Mouse (Mus musculus) heart, embryonic 15.5 days (tissue): ENCODE data around the gene 9530068E07Rik. TPM values are rescaled to one million over a fixed set of nuclear protein-coding genes. Genes with fewer than 3 reads are reported as not detected.
"Not testable (repeated sequence)": the region's sequence is repeated elsewhere in the genome, so short reads cannot be mapped to it uniquely, and the experiment has no call there.

Experiments used
- ATAC-seq: fragments of 200-750 bp; cut with Nextera tagmentation; replicated peaks from 2 replicates; pipeline ENCODE4 v1.8.0; 2017; ENCODE audit warnings: low read depth, moderate TSS enrichment; ENCODE audit not compliant: insufficient number of reproducible peaks, insufficient read depth, low FRiP score
- H3K27ac ChIP-seq: fragments of 300-500 bp; sonication (generic); 2 replicates; pipeline ENCODE4 v1.5.1; 2015; ENCODE audit warnings: mild to moderate bottlenecking, inconsistent platforms
- H3K27me3 ChIP-seq: fragments of 300-500 bp; sonication (generic); 2 replicates; pipeline ENCODE4 v1.6.1; 2015; ENCODE audit warnings: inconsistent platforms
- H3K36me3 ChIP-seq: fragments of 300-500 bp; sonication (generic); 2 replicates; pipeline ENCODE4 v1.6.1; 2015; ENCODE audit warnings: mild to moderate bottlenecking, inconsistent platforms
- H3K4me1 ChIP-seq: fragments of 300-500 bp; sonication (generic); replicated peaks from 2 replicates; pipeline ENCODE4 v1.6.1; 2015; ENCODE audit warnings: inconsistent platforms
- H3K4me2 ChIP-seq: fragments of 300-500 bp; sonication (generic); 2 replicates; pipeline ENCODE4 v1.6.1; 2015; ENCODE audit warnings: inconsistent platforms, mild to moderate bottlenecking, moderate library complexity
- H3K4me3 ChIP-seq: fragments of 300-500 bp; sonication (generic); 2 replicates; pipeline ENCODE4 v1.5.1; 2015; ENCODE audit warnings: mild to moderate bottlenecking, inconsistent platforms
- H3K9ac ChIP-seq: fragments of 300-500 bp; sonication (generic); 2 replicates; pipeline ENCODE4 v1.6.1; 2015; ENCODE audit warnings: mild to moderate bottlenecking, inconsistent platforms
- H3K9me3 ChIP-seq: fragments of 300-500 bp; sonication (generic); replicated peaks from 2 replicates; pipeline ENCODE4 v1.6.1; 2016; ENCODE audit warnings: inconsistent platforms
- WGBS: fragments of 180-500 bp; shearing (Covaris S2); methylation state at CpG from one replicate; pipeline ENCODE4 v1.1.7; 2015; ENCODE audit warnings: mixed read lengths; 5-methylcytosine and 5-hydroxymethylcytosine counted together
- polyA plus RNA-seq: library from polyadenylated mRNA; unstranded; fragments of >200 nt; fragmentation: Nextera tagmentation; extraction: Ambion mirVana; gene quantifications from 2 replicates; pipeline ENCODE4 v1.2.1, GENCODE M21; 2015

9530068E07Rik gene
- 165 and 190 TPM in 2 replicates for polyA plus RNA-seq

GRCm38 (mm10) chr11:52395940-52396596, at the start of gene 9530068E07Rik:
Gene 9530068E07Rik, plus strand, starts transcription at chr11:52396428.
- H3K9me3 ChIP-seq: no peaks in the 10 kb centered on the region
- H3K27ac ChIP-seq: peak within 1 kb of the TSS; percentile 98
- peak within 1 kb of the TSS; percentile 98 for H3K4me3 ChIP-seq
- peak; percentile 94 for ATAC-seq
- WGBS: 1% methylated on average over 38 of the region's 38 CpGs
- H3K4me1 ChIP-seq: peaks cover 13% of the 10 kb centered on the region; the same call in 1 of the 2 replicates
- H3K4me2 ChIP-seq: peak within 1 kb of the TSS; percentile 73
- no peaks in the 10 kb centered on the region for H3K27me3 ChIP-seq
- peak within 1 kb of the TSS; percentile 98 for H3K9ac ChIP-seq
- H3K36me3 ChIP-seq: 0 out of 2 replicates have a peak, but pooled peaks cover 4% of the 10 kb centered on the region

- peak overlapping the region; percentile 60 for H3K4me2 ChIP-seq
- no peak for ATAC-seq
- H3K36me3 ChIP-seq: no peaks in the 10 kb centered on the region
- peak overlapping the region; percentile 41 for H3K27ac ChIP-seq
- 9% methylated on average over 12 of the region's 12 CpGs for WGBS
- peak overlapping the region; percentile 39 for H3K4me3 ChIP-seq
- no peaks in the 10 kb centered on the region for H3K9me3 ChIP-seq
- no peak overlapping the region for H3K9ac ChIP-seq
- H3K27me3 ChIP-seq: peaks cover 4% of the 10 kb centered on the region; the same call in 1 of the 2 replicates
- peaks cover 14% of the 10 kb centered on the region for H3K4me1 ChIP-seq
Measured at GRCm38 (mm10) chr11:52346635-52347005, 49.6 kb upstream of the 9530068E07Rik start.

GRCm38 (mm10) chr11:52348156-52348555, 48.1 kb upstream of the 9530068E07Rik start:
- Histone ChIP-seq H3K36me3 (no peaks in the 10 kb centered on the region), H3K9me3 (no peaks in the 10 kb centered on the region), H3K27me3 (peaks cover 4% of the 10 kb centered on the region; the same call in 1 of the 2 replicates), H3K9ac (no peak overlapping the region), H3K27ac (no peak overlapping the region), H3K4me2 (no peak overlapping the region), H3K4me3 (no peak overlapping the region), H3K4me1 (peaks cover 14% of the 10 kb centered on the region)
- ATAC-seq: no peak
- WGBS: 77% methylated on average over 4 of the region's 4 CpGs

- no peak for ATAC-seq
- peaks cover 4% of the 10 kb centered on the region; the same call in 1 of the 2 replicates for H3K27me3 ChIP-seq
- H3K4me2 ChIP-seq: no peak overlapping the region
- H3K4me1 ChIP-seq: peaks cover 14% of the 10 kb centered on the region
- no peak overlapping the region for H3K27ac ChIP-seq
- H3K36me3 ChIP-seq: no peaks in the 10 kb centered on the region
- 59% methylated on average over 3 of the region's 3 CpGs for WGBS
- no peaks in the 10 kb centered on the region for H3K9me3 ChIP-seq
- H3K9ac ChIP-seq: no peak overlapping the region
- no peak overlapping the region for H3K4me3 ChIP-seq
Measured at GRCm38 (mm10) chr11:52348724-52349123, 47.5 kb upstream of the 9530068E07Rik start.

- Histone ChIP-seq H3K27ac (no peak overlapping the region), H3K4me2 (no peak overlapping the region), H3K4me3 (no peak overlapping the region), H3K27me3 (no peaks in the 10 kb centered on the region), H3K4me1 (peaks cover 13% of the 10 kb centered on the region), H3K9ac (no peak overlapping the region), H3K36me3 (no peaks in the 10 kb centered on the region), H3K9me3 (no peaks in the 10 kb centered on the region)
- under 1% methylated on average over 9 of the region's 9 CpGs for WGBS
- ATAC-seq: no peak; the same call in 1 of the 2 replicates
Measured at GRCm38 (mm10) chr11:52350924-52351323, 45.3 kb upstream of the 9530068E07Rik start.

GRCm38 (mm10) chr11:52352271-52352670, 44.0 kb upstream of the 9530068E07Rik start:
- Histone ChIP-seq H3K4me3 (no peak overlapping the region), H3K4me2 (no peak overlapping the region), H3K4me1 (peaks cover 4% of the 10 kb centered on the region; the same call in 1 of the 2 replicates), H3K9ac (no peak overlapping the region), H3K36me3 (no peaks in the 10 kb centered on the region), H3K27me3 (no peaks in the 10 kb centered on the region), H3K27ac (no peak overlapping the region), H3K9me3 (no peaks in the 10 kb centered on the region)
- ATAC-seq: no peak
- WGBS: 88% methylated on average over 3 of the region's 3 CpGs

GRCm38 (mm10) chr11:52354644-52355043, 41.6 kb upstream of the 9530068E07Rik start:
- Histone ChIP-seq H3K4me2 (no peak overlapping the region), H3K27ac (no peak overlapping the region), H3K4me3 (no peak overlapping the region), H3K9ac (no peak overlapping the region), H3K4me1 (peaks cover 11% of the 10 kb centered on the region), H3K9me3 (no peaks in the 10 kb centered on the region), H3K36me3 (no peaks in the 10 kb centered on the region), H3K27me3 (no peaks in the 10 kb centered on the region)
- no peak for ATAC-seq
- WGBS: 84% methylated on average over 5 of the region's 5 CpGs

- Histone ChIP-seq H3K9me3 (no peaks in the 10 kb centered on the region), H3K27me3 (no peaks in the 10 kb centered on the region), H3K36me3 (no peaks in the 10 kb centered on the region), H3K27ac (no peak overlapping the region), H3K4me1 (peaks cover 17% of the 10 kb centered on the region), H3K4me3 (no peak overlapping the region), H3K4me2 (no peak overlapping the region), H3K9ac (no peak overlapping the region)
- 88% methylated on average over 1 of the region's 1 CpGs for WGBS
- ATAC-seq: no peak
Measured at GRCm38 (mm10) chr11:52355601-52356000, 40.6 kb upstream of the 9530068E07Rik start.

- WGBS: 87% methylated on average over 5 of the region's 5 CpGs
Measured at GRCm38 (mm10) chr11:52357091-52357490, 39.1 kb upstream of the 9530068E07Rik start.

GRCm38 (mm10) chr11:52358520-52358919, 37.7 kb upstream of the 9530068E07Rik start:
- peaks cover 27% of the 10 kb centered on the region for H3K4me1 ChIP-seq
- WGBS: 41% methylated on average over 4 of the region's 4 CpGs
- no peaks in the 10 kb centered on the region for H3K27me3 ChIP-seq
- H3K4me2 ChIP-seq: 0 out of 2 replicates have a peak overlapping the region, but pooled peaks have one; percentile 8
- no peak overlapping the region for H3K9ac ChIP-seq
- 0 out of 2 replicates have a peak overlapping the region, but pooled peaks have one; percentile 5 for H3K4me3 ChIP-seq
- no peak for ATAC-seq
- no peaks in the 10 kb centered on the region for H3K36me3 ChIP-seq
- H3K9me3 ChIP-seq: no peaks in the 10 kb centered on the region
- peak overlapping the region; percentile 29; the same call in 1 of the 2 replicates for H3K27ac ChIP-seq

More at GRCm38 (mm10) chr11:52357091-52357490, 39.1 kb upstream of the 9530068E07Rik start:
- H3K4me3 ChIP-seq, H3K4me2 ChIP-seq, ATAC-seq, H3K27ac ChIP-seq, H3K9ac ChIP-seq, H3K36me3 ChIP-seq, H3K9me3 ChIP-seq, H3K27me3 ChIP-seq: not testable (repeated sequence)
- peaks cover 14% of the 10 kb centered on the region for H3K4me1 ChIP-seq

- WGBS: 14% methylated on average over 22 of the region's 22 CpGs
- H3K4me3 ChIP-seq: peak overlapping the region; percentile 88
- H3K9me3 ChIP-seq: no peaks in the 10 kb centered on the region
- H3K4me2 ChIP-seq: peak overlapping the region; percentile 84
- H3K9ac ChIP-seq: peak overlapping the region; percentile 100
- peaks cover 40% of the 10 kb centered on the region for H3K4me1 ChIP-seq
- peak overlapping the region; percentile 99 for H3K27ac ChIP-seq
- peak; percentile 9; the same call in 1 of the 2 replicates for ATAC-seq
- no peaks in the 10 kb centered on the region for H3K27me3 ChIP-seq
- no peaks in the 10 kb centered on the region for H3K36me3 ChIP-seq
Measured at GRCm38 (mm10) chr11:52359686-52360470, 36.4 kb upstream of the 9530068E07Rik start.
